Comparison of ENCODE assay signal across 27 mouse cellular contexts in the genomic region with DNA sequence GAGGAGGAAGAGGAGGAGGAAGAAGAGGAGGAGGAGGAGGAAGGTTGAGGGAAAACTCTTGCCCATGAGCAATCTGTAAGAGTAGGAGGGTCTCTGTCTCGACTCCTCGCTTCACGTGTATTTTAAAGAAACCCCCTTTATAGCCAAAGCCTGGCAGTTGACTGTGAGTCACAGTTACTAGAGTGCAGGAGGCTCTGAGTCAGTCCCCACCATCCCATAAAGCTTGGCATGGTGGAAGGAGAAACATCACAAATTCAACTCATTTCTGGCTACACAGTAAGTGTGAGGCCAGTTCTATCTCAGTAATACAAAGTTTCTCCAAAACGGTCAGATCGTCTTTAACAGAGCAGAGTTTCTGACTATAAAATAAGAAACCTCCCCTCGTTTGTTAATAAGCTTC. TPM values are rescaled to one million over a fixed set of nuclear protein-coding genes. Genes with fewer than 3 reads are reported as not detected.
A peak's percentile ranks its signal among the peaks of the same experiment; 100 is the strongest.
DNase-seq lines count a peak whose midpoint lies in the region; ATAC-seq lines count a peak whose summit lies in the region.
"Had no signal": no experiment of that assay in that cellular context is flagged by ENCODE, and none has a peak within 500 bp of the region (broad histone marks: within the 10 kb centered on the region; RNA-seq: fewer than 3 reads in every experiment).

No protein-coding gene starts in this region.

- H3K27ac ChIP-seq in forebrain, embryonic 16.5 days (ENCODE audit: low read length): no peak overlapping the region
- H3K27ac ChIP-seq: embryonic facial prominence, embryonic 13.5 days; embryonic facial prominence, embryonic 15.5 days; forebrain, embryonic 10.5 days; forebrain, embryonic 12.5 days had no signal

- no peak overlapping the region for H3K9ac ChIP-seq in forebrain, embryonic 16.5 days (replicated peaks; ENCODE audit: low read depth, low read length)
- H3K9ac ChIP-seq: embryonic facial prominence, embryonic 13.5 days; embryonic facial prominence, embryonic 15.5 days; forebrain, embryonic 12.5 days; forebrain, postnatal 0 days had no signal

- H3K4me2 ChIP-seq in forebrain, embryonic 16.5 days (ENCODE audit: low read length): no peak overlapping the region
- H3K4me2 ChIP-seq: embryonic facial prominence, embryonic 13.5 days; embryonic facial prominence, embryonic 15.5 days; forebrain, embryonic 12.5 days had no signal

- H3K4me1 ChIP-seq in forebrain, embryonic 16.5 days (replicated peaks; ENCODE audit: control insufficient read depth, insufficient read depth, low read length): no peaks in the 10 kb centered on the region
- H3K4me1 ChIP-seq: embryonic facial prominence, embryonic 15.5 days; forebrain, embryonic 10.5 days; forebrain, embryonic 12.5 days had no signal

- 91% methylated on average over 6 of the region's 6 CpGs for WGBS in forebrain, embryonic 16.5 days

- no peaks in the 10 kb centered on the region for H3K36me3 ChIP-seq in forebrain, embryonic 16.5 days (ENCODE audit: control insufficient read depth, insufficient read depth)
- H3K36me3 ChIP-seq: embryonic facial prominence, embryonic 13.5 days; embryonic facial prominence, embryonic 15.5 days; forebrain, embryonic 10.5 days; forebrain, embryonic 12.5 days; G1E had no signal

- no peaks in the 10 kb centered on the region for H3K27me3 ChIP-seq in forebrain, embryonic 16.5 days (replicated peaks; ENCODE audit: control insufficient read depth, insufficient read depth, low read length)
- H3K27me3 ChIP-seq: CH12.LX; embryonic facial prominence, embryonic 13.5 days; embryonic facial prominence, embryonic 15.5 days; forebrain, embryonic 12.5 days had no signal

- no peak for DNase-seq in frontal cortex, adult 2 months (ENCODE audit: extremely low spot score in 1 of 2, low spot score in 1 of 2)
- peak; percentile 73 for DNase-seq in NIH3T3 (ENCODE audit: low read depth)
- no peak for DNase-seq in layer of hippocampus, postnatal 10 days (ENCODE audit: low spot score in 2 of 2)
- DNase-seq: adrenal gland, adult 2 months; adrenal gland, postnatal 10 days; adrenal gland, postnatal 25 days; B cell, adult 2 months; cerebellum, adult 11 months; cerebellum, adult 18-20 months; cerebellum, adult 8-10 months; cerebellum, adult 9-11 months; cerebellum, postnatal 14 days; cerebellum, postnatal 36 days; embryo, embryonic 11 days; forebrain, postnatal 0 days had no signal

- H3K9me3 ChIP-seq in forebrain, embryonic 16.5 days (ENCODE audit: control insufficient read depth, low read length): no peaks in the 10 kb centered on the region
- H3K9me3 ChIP-seq: embryonic facial prominence, embryonic 13.5 days; embryonic facial prominence, embryonic 15.5 days; forebrain, embryonic 10.5 days; forebrain, embryonic 12.5 days; G1E had no signal

- ATAC-seq in frontal cortex, adult (ENCODE audit: low TSS enrichment): peak; percentile 80
- no peak for ATAC-seq in forebrain, embryonic 16.5 days
- ATAC-seq: CD4-positive, CD25-positive, alpha-beta regulatory T cell, adult 4 months; forebrain, embryonic 14.5 days; forebrain, postnatal 0 days had no signal

- H3K4me3 ChIP-seq in forebrain, embryonic 16.5 days (replicated peaks; ENCODE audit: low read length): no peak overlapping the region
- H3K4me3 ChIP-seq: embryonic facial prominence, embryonic 13.5 days; embryonic facial prominence, embryonic 15.5 days; erythroblast, embryonic 14.5 days; forebrain, embryonic 10.5 days; forebrain, embryonic 12.5 days had no signal

RNA-seq across cellular contexts. Expression of a gene that starts 22.0 kb away (rescaled TPM):
- polyA plus RNA-seq in frontal cortex, adult 2 months (2012; rRNA removed): 24.4 and 26.8 TPM in 2 replicates
- polyA plus RNA-seq in forebrain, embryonic 16.5 days (2015; fragmentation: Nextera tagmentation; extraction: Ambion mirVana): 7.2 and 8.2 TPM in 2 replicates
- 10 to 100 TPM; 45.5 to 52.0 TPM for total RNA-seq in layer of hippocampus, postnatal 10 days (2021)

RNA-seq across cellular contexts. Expression of a gene that starts 27.4 kb away (rescaled TPM):
- polyA plus RNA-seq in frontal cortex, adult 2 months (2012; rRNA removed): 0.34 and 0.63 TPM in 2 replicates
- not detected in 2 replicates for polyA plus RNA-seq in forebrain, embryonic 16.5 days (2015; fragmentation: Nextera tagmentation; extraction: Ambion mirVana)
- total RNA-seq in layer of hippocampus, postnatal 10 days (2021): under 1 TPM in 1 of 2 experiments, not detected in 1; 0.96 TPM
- total RNA-seq: adrenal gland, adult 2 months; adrenal gland, postnatal 10 days; adrenal gland, postnatal 25 days; CH12.LX; common myeloid progenitor, adult 5-6 weeks; forebrain, postnatal 0 days; G1E had no signal
- polyA plus RNA-seq: adrenal gland, adult 2 months; CD4-positive, CD25-positive, alpha-beta regulatory T cell, adult 4 months; erythroblast, embryonic 14.5 days; forebrain, embryonic 12.5 days; forebrain, embryonic 14.5 days; forebrain, postnatal 0 days; G1E had no signal
